Mouse (Mus musculus): ENCODE results near the gene Usp15.

GRCm38 (mm10) chr10:123187337-123187736 is 9.5 kb downstream of the Usp15 start:
- TF ChIP-seq CTCF (IDR thresholded peaks at IDR 0.05; ENCODE audit: extremely low read depth, insufficient read depth, low read length) (no peak), POLR2A (IDR thresholded peaks at IDR 0.05; ENCODE audit: extremely low read depth, insufficient read depth, low read length) (no peak)
